Mouse (Mus musculus) left cerebral cortex, adult 9 months (tissue): Measurements from ENCODE around the gene Fancm.
"Not testable (repeated sequence)": the region's sequence is repeated elsewhere in the genome, so short reads cannot be mapped to it uniquely, and the experiment has no call there.

Experiments used
- DNase-seq, 2 experiments: peaks; one replicate each; pipeline ENCODE4 v3.0.0; 2022; ENCODE audit warnings: low spot score in 2 of 2

Gene Fancm

GRCm38 (mm10) chr12:65119451-65119850 lies 44.0 kb downstream of the Fancm start:
- DNase-seq: no peak

- not testable (repeated sequence) for DNase-seq
Observed at GRCm38 (mm10) chr12:65136121-65136520, 60.7 kb downstream of the Fancm start.

- DNase-seq: peak; percentile 84 to 93
Observed at GRCm38 (mm10) chr12:65172021-65172951, 96.9 kb downstream of the Fancm start, which contains the start of gene Mis18bp1. Gene Mis18bp1, minus strand, starts transcription at chr12:65172604.

- peak in 1 of 2 experiments; percentile 73 for DNase-seq
Observed at GRCm38 (mm10) chr12:65172959-65173358, 97.6 kb downstream of the Fancm start.

GRCm38 (mm10) chr12:65173736-65174135 lies 98.3 kb downstream of the Fancm start:
- no peak for DNase-seq
